Mouse (Mus musculus) limb, embryonic 15.5 days (tissue): ENCODE measurements around the gene Itgb5. TPM values are rescaled to one million over a fixed set of nuclear protein-coding genes. Genes with fewer than 3 reads are reported as not detected.

Experiments
- ATAC-seq: fragments of 200-750 bp; cut with Nextera tagmentation; 2 replicates; pipeline ENCODE4 v1.8.0; 2017; ENCODE audit warnings: low read depth, moderate TSS enrichment; ENCODE audit not compliant: insufficient number of reproducible peaks, low FRiP score, low TSS enrichment
- H3K27ac ChIP-seq: fragments of 300-500 bp; sonication (generic); 2 replicates; pipeline ENCODE4 v1.5.1; 2015; ENCODE audit warnings: moderate library complexity, mild to moderate bottlenecking, inconsistent platforms
- H3K27me3 ChIP-seq: fragments of 300-500 bp; sonication (generic); 2 replicates; pipeline ENCODE4 v1.6.1; 2015; ENCODE audit warnings: inconsistent platforms
- H3K36me3 ChIP-seq: fragments of 300-500 bp; sonication (generic); 2 replicates; pipeline ENCODE4 v1.6.1; 2015; ENCODE audit warnings: inconsistent platforms
- H3K4me1 ChIP-seq: fragments of 300-500 bp; sonication (generic); 2 replicates; pipeline ENCODE4 v1.6.1; 2015; ENCODE audit warnings: inconsistent platforms
- H3K4me2 ChIP-seq: fragments of 300-500 bp; sonication (generic); 2 replicates; pipeline ENCODE4 v1.6.1; 2015; ENCODE audit warnings: mild to moderate bottlenecking, inconsistent platforms
- H3K4me3 ChIP-seq: fragments of 300-500 bp; sonication (generic); 2 replicates; pipeline ENCODE4 v1.5.1; 2015; ENCODE audit warnings: mild to moderate bottlenecking, inconsistent platforms
- H3K9ac ChIP-seq: fragments of 300-500 bp; sonication (generic); 2 replicates; pipeline ENCODE4 v1.6.1; 2015; ENCODE audit warnings: inconsistent platforms
- H3K9me3 ChIP-seq: fragments of 300-500 bp; sonication (generic); 2 replicates; pipeline ENCODE4 v1.6.1; 2016; ENCODE audit warnings: inconsistent platforms
- WGBS: fragments of 180-500 bp; shearing (Covaris S2); methylation state at CpG from one replicate; pipeline ENCODE4 v1.1.7; 2015; 5-methylcytosine and 5-hydroxymethylcytosine counted together
- polyA plus RNA-seq: library from polyadenylated mRNA; unstranded; fragments of >200 nt; fragmentation: Nextera tagmentation; extraction: Ambion mirVana; gene quantifications from 2 replicates; pipeline ENCODE4 v1.2.1, GENCODE M21; 2015

Itgb5 gene
- polyA plus RNA-seq, 1 experiment from 2014 or later: 77.5 TPM

- ATAC-seq: no peak
- WGBS: 88% methylated on average over 6 of the region's 6 CpGs
- H3K4me1 ChIP-seq: no peaks in the 10 kb centered on the region
These were observed 155.9 kb downstream of the Itgb5 start for GRCm38 (mm10) chr16:33985372-33985771.

GRCm38 (mm10) chr16:33986993-33987392, 157.5 kb downstream of the Itgb5 start:
- Histone ChIP-seq H3K27ac (no peak overlapping the region), H3K36me3 (no peaks in the 10 kb centered on the region), H3K27me3 (no peaks in the 10 kb centered on the region; the same call in 1 of the 2 replicates), H3K4me3 (no peak overlapping the region), H3K4me1 (no peaks in the 10 kb centered on the region), H3K9ac (no peak overlapping the region), H3K9me3 (no peaks in the 10 kb centered on the region), H3K4me2 (no peak overlapping the region)
- no peak for ATAC-seq
- WGBS: 91% methylated on average over 7 of the region's 7 CpGs

More at GRCm38 (mm10) chr16:33985372-33985771, 155.9 kb downstream of the Itgb5 start:
- no peak overlapping the region for H3K4me3 ChIP-seq
- no peak overlapping the region for H3K27ac ChIP-seq
- H3K9me3 ChIP-seq: no peaks in the 10 kb centered on the region
- H3K27me3 ChIP-seq: no peaks in the 10 kb centered on the region; the same call in 1 of the 2 replicates
- H3K36me3 ChIP-seq: no peaks in the 10 kb centered on the region
- no peak overlapping the region for H3K4me2 ChIP-seq
- no peak overlapping the region for H3K9ac ChIP-seq

- H3K9me3 ChIP-seq: no peaks in the 10 kb centered on the region
These were observed 159.0 kb downstream of the Itgb5 start for GRCm38 (mm10) chr16:33988358-33989012.

GRCm38 (mm10) chr16:33989106-33989505, 159.6 kb downstream of the Itgb5 start:
- Histone ChIP-seq H3K27me3 (no peaks in the 10 kb centered on the region; the same call in 1 of the 2 replicates), H3K4me3 (no peak overlapping the region), H3K36me3 (no peaks in the 10 kb centered on the region), H3K4me2 (no peak overlapping the region), H3K27ac (no peak overlapping the region), H3K4me1 (no peaks in the 10 kb centered on the region), H3K9me3 (no peaks in the 10 kb centered on the region), H3K9ac (no peak overlapping the region)
- no peak for ATAC-seq
- 78% methylated on average over 1 of the region's 1 CpGs for WGBS

More at GRCm38 (mm10) chr16:33988358-33989012, 159.0 kb downstream of the Itgb5 start:
- WGBS: 63% methylated on average over 17 of the region's 17 CpGs
- Histone ChIP-seq H3K4me2 (no peak overlapping the region), H3K9ac (no peak overlapping the region), H3K27me3 (no peaks in the 10 kb centered on the region; the same call in 1 of the 2 replicates), H3K4me1 (no peaks in the 10 kb centered on the region), H3K36me3 (no peaks in the 10 kb centered on the region), H3K4me3 (no peak overlapping the region), H3K27ac (no peak overlapping the region)
- no peak for ATAC-seq

- WGBS: 84% methylated on average over 4 of the region's 4 CpGs
- no peaks in the 10 kb centered on the region for H3K36me3 ChIP-seq
- no peaks in the 10 kb centered on the region for H3K9me3 ChIP-seq
- no peaks in the 10 kb centered on the region for H3K4me1 ChIP-seq
- no peak overlapping the region for H3K4me3 ChIP-seq
- H3K27me3 ChIP-seq: no peaks in the 10 kb centered on the region; the same call in 1 of the 2 replicates
- no peak overlapping the region for H3K27ac ChIP-seq
- no peak overlapping the region for H3K9ac ChIP-seq
- no peak for ATAC-seq
- no peak overlapping the region for H3K4me2 ChIP-seq
These were observed 161.2 kb downstream of the Itgb5 start for GRCm38 (mm10) chr16:33990712-33991111.

- H3K4me1 ChIP-seq: no peaks in the 10 kb centered on the region
- H3K9ac ChIP-seq: no peak overlapping the region
- H3K9me3 ChIP-seq: no peaks in the 10 kb centered on the region
- H3K27ac ChIP-seq: no peak overlapping the region
- no peak for ATAC-seq
- peaks cover 3% of the 10 kb centered on the region; the same call in 1 of the 2 replicates for H3K27me3 ChIP-seq
- H3K4me3 ChIP-seq: no peak overlapping the region
- no peaks in the 10 kb centered on the region for H3K36me3 ChIP-seq
- no peak overlapping the region for H3K4me2 ChIP-seq
- 64% methylated on average over 6 of the region's 6 CpGs for WGBS
These were observed 164.9 kb downstream of the Itgb5 start for GRCm38 (mm10) chr16:33994321-33994720.

GRCm38 (mm10) chr16:33995496-33995895, 166.0 kb downstream of the Itgb5 start:
- no peak overlapping the region for H3K27ac ChIP-seq

GRCm38 (mm10) chr16:33996030-33996429, 166.6 kb downstream of the Itgb5 start:
- Histone ChIP-seq H3K9ac (no peak overlapping the region), H3K27ac (no peak overlapping the region), H3K4me2 (no peak overlapping the region), H3K27me3 (peaks cover 3% of the 10 kb centered on the region; the same call in 1 of the 2 replicates), H3K4me3 (no peak overlapping the region), H3K36me3 (no peaks in the 10 kb centered on the region), H3K9me3 (no peaks in the 10 kb centered on the region), H3K4me1 (no peaks in the 10 kb centered on the region)
- ATAC-seq: no peak
- 6% methylated on average over 5 of the region's 5 CpGs for WGBS

More at GRCm38 (mm10) chr16:33995496-33995895, 166.0 kb downstream of the Itgb5 start:
- WGBS: 81% methylated on average over 3 of the region's 3 CpGs
- Histone ChIP-seq H3K36me3 (no peaks in the 10 kb centered on the region), H3K9me3 (no peaks in the 10 kb centered on the region), H3K9ac (no peak overlapping the region), H3K4me1 (no peaks in the 10 kb centered on the region), H3K27me3 (peaks cover 3% of the 10 kb centered on the region; the same call in 1 of the 2 replicates), H3K4me2 (no peak overlapping the region), H3K4me3 (no peak overlapping the region)
- ATAC-seq: no peak

GRCm38 (mm10) chr16:33998011-33998410, 168.5 kb downstream of the Itgb5 start:
- Histone ChIP-seq H3K9me3 (no peaks in the 10 kb centered on the region), H3K27ac (no peak overlapping the region), H3K9ac (no peak overlapping the region), H3K36me3 (no peaks in the 10 kb centered on the region), H3K27me3 (peaks cover 3% of the 10 kb centered on the region; the same call in 1 of the 2 replicates), H3K4me2 (no peak overlapping the region), H3K4me1 (no peaks in the 10 kb centered on the region), H3K4me3 (no peak overlapping the region)
- WGBS: 86% methylated on average over 6 of the region's 6 CpGs
- no peak for ATAC-seq

Other genes starting within 250 kb of the Itgb5 start
- 15.7 and 16.9 TPM in 2 replicates for gene Heg1, start 145.3 kb upstream of the Itgb5 start, polyA plus RNA-seq
- 0.14 TPM in 1 of 2 replicates, not detected in the other for gene Muc13, start 35.6 kb upstream of the Itgb5 start, polyA plus RNA-seq
- gene Umps, start 137.4 kb downstream of the Itgb5 start, polyA plus RNA-seq: 43.7 and 43.9 TPM in 2 replicates